Mouse (Mus musculus) gastrocnemius, adult 2 months (tissue): Measurements from ENCODE around the gene Dhcr7. TPM values are rescaled to one million over a fixed set of nuclear protein-coding genes. Genes with fewer than 3 reads are reported as not detected.

ENCODE experiments used
- DNase-seq: peaks from one replicate; pipeline ENCODE4 v3.0.0; 2022
- H3K27ac ChIP-seq: fragments of 200-600 bp; 2 replicates; pipeline ENCODE4 v1.8.1; 2022; ENCODE audit warnings: mild to moderate bottlenecking
- H3K4me3 ChIP-seq: fragments of 200-600 bp; 2 replicates; pipeline ENCODE4 v1.8.1; 2022; ENCODE audit warnings: mild to moderate bottlenecking, moderate library complexity
- CTCF ChIP-seq: fragments of 200-600 bp; IDR thresholded peaks from 2 replicates; pipeline ENCODE4 v1.8.1; 2022; ENCODE audit warnings: antibody characterized with exemption, mild to moderate bottlenecking, moderate library complexity
- intact Hi-C: fragments of 180-260 bp; cut with DNase I; formaldehyde crosslinking; loops from one replicate; pipeline ENCODE4 v1.15.1; 2025
- long read RNA-seq, 2 experiments: library from polyadenylated mRNA; stranded (forward); transcript quantifications; one replicate each; pipeline ENCODE4 v2.0.0; 2021
- total RNA-seq, 2 experiments: library from RNA; stranded (reverse); gene quantifications; 2 replicates each; pipeline ENCODE4 v1.2.3; 2021

Dhcr7 gene
- total RNA-seq = 1 to 10 TPM; 4.2 to 7.6 TPM
- long read RNA-seq, experiment 1, partial matches to known transcripts = 8 of 11 reads
- long read RNA-seq, experiment 1, other reads (novel, unspliced or antisense) = 3 of 11 reads
- long read RNA-seq, experiment 2, partial matches to known transcripts = 4 of 7 reads
- long read RNA-seq, experiment 2, other reads (novel, unspliced or antisense) = 1 of 7 reads

DNA sequence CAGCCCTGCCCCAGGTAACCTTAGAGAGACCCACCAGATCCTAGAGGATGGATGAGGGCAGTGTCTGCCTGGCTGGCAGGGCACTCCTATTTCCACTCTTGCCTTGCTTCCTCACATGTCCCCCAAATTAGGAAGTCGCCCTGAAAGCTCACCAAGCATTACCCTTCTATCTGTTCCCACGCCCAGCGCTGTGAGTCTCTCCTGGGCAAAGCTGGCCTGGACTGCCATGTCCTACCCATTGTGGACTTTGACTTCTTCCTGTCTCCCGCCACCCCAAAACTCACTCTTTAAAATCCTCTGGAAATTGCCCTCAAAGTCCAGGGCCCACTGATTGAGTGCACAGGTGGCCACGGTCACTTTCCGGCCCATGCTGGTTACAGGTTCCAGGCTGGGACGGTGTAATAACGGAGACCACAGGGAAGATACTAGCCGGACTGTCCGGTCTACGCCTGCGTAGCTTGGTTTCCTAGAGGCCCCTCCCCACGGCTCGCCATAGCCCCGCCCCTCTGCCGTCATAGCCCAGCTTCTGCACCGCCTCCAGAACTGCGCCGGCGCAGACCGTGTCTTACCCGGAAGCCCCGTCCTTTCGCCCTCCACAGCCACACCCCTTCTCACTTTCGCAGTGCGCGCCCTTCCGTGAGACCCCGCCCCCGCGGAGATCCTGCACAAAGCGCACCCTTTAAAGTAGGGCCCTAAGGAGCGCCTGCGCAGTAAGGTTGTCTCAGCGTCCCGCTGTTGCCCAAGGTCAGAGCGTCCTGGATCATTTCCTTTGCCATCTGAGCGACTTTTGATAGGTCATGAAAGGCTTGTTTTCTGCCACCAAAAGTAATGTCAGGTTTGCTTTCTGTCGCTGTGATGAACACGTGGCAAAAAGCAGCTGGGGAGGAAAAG lies at the start of gene Dhcr7, which contains the start of gene Nadsyn1:
Gene Dhcr7, plus strand, starts transcription at position 771 of the 891 bp plus-strand sequence.
Gene Nadsyn1, minus strand, starts transcription at position 475 of the 891 bp plus-strand sequence.
- TF ChIP-seq CTCF = no peak
- intact Hi-C loops = loop anchor here (10.0 kb wide), 1 partner anchor 228 kb away; no protein-coding TSS in a partner anchor
- DNase-seq = peak; percentile 100

DNA sequence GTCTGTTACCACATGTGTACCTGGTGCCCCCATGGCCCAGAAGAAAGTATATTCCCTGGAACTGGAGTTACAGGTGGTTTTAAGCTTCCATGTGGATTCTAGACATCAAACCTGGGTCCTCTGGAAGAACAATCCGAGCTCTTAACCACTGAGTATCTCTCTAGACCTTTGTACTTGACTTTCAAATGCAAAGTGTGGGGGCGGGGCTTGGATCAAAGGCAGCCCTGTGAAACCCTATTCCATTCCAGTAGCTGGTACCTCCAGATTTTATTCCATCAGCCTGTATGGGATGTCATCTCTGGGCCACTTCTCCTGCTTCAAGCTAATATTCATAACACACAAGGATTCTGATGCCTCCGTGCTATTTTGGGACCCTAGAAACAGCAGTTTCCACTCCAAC lies 46.8 kb upstream of the Dhcr7 start:
- intact Hi-C loops = no loop called here
- H3K4me3 ChIP-seq = no peak overlapping the region

More for the DNA sequence above, at the start of gene Dhcr7, which contains the start of gene Nadsyn1:
- Histone ChIP-seq H3K27ac (peak within 1 kb of the TSS; percentile 93), H3K4me3 (peak within 1 kb of the TSS; percentile 89)

DNA sequence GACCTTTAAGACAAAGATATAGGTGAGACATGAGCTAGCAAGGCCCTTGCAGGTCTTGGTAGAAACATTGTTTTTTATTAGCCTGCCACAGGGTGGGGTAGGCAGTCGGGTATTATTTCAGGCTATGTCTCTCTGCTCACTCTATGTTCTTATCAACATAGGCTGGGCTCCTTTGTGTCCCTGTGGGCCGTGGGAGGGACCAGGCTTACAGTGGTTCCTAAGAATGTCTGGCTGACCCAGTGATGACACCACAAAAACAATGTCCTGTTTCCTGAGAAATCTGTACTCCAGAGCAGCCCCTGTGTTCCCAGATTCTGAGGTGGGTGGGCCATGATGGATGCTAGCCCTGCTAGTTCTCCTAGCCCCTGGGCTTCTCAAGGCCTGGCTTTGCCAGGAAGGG lies 45.6 kb upstream of the Dhcr7 start:
- no peak for TF ChIP-seq CTCF
- intact Hi-C loops = no loop called here
- peak; percentile 38 for DNase-seq
- H3K27ac ChIP-seq = peak overlapping the region; percentile 72
- no peak overlapping the region for H3K4me3 ChIP-seq

More for the DNA sequence above, 46.8 kb upstream of the Dhcr7 start:
- DNase-seq = peak; percentile 5
- no peak for TF ChIP-seq CTCF
- no peak overlapping the region for H3K27ac ChIP-seq

DNA sequence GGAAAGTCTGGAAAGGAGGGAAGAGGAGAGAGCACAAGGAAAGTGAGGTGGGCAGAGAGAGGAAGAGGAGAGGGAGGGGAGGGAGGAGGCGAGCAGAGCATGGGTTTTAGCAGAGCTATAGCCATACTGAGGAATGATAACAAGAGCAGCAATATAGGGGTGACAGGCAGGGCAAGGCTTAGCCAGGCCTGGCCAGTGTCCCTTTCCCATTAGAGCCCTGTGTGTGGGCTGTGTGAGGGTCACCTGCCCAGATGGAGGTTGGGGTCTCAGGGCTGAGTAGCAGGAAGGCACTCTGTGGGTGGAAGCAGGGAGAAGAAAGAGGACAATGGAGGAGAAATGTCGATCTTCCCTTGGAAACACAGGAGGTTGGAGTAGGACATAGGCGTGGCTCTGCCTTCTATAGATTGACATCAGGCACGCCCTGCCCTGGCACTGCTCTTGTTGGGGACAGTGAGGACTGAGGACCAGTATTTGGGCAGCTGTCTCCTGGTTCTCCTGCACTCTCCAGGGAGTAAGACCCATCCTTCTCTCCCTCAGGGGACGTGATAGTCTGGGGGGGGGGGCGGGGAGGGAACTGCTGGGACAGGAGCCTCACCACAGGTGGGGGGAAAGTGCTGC lies 39.5 kb upstream of the Dhcr7 start:
- Histone ChIP-seq H3K4me3 (peak overlapping the region; percentile 62), H3K27ac (peak overlapping the region; percentile 85)
- intact Hi-C loops = no loop called here
- peak; percentile 23 for DNase-seq
- TF ChIP-seq CTCF = no peak

GRCm38 (mm10) chr7:143783996-143784829 lies 38.7 kb upstream of the Dhcr7 start, which contains the start of gene Mrgpre:
Gene Mrgpre, minus strand, starts transcription at chr7:143784500.
- intact Hi-C loops = no loop called here
- TF ChIP-seq CTCF = no peak
- H3K27ac ChIP-seq = peak within 1 kb of the TSS; percentile 85
- H3K4me3 ChIP-seq = peak within 1 kb of the TSS; percentile 62
- DNase-seq = peak; percentile 91

DNA sequence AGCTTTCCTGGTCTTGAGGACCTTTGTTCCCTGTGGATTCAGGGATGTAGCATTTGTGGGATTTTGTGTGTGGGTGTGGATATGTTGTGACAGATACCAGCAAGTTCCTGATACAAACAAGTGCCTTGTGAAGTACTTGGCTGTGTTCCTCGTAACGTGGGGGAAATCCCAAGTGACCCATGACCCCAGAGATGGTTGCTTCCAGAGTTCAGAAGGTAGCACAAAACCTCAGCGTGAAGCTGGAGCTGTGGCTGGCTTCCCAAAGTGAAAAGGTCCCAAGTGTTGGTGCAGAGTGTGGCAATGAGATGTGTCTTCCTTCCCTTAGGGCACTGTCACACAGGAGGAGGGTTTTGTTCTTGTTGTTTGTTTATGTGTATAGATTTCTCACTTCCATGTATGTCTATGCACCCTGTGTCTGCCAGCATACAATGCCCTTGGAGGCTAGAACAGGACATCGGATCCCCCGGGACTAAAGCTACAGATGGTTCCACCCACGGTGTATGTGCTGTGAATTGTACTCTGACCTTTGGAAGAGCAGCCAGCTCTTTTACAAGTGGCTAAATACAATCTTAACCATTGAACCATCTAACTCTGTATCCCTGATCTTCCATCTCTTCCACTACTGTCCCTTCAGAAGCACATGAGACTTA lies 30.5 kb upstream of the Dhcr7 start:
- intact Hi-C loops = no loop called here
- no peak overlapping the region for H3K4me3 ChIP-seq
- peak; percentile 4 for DNase-seq
- H3K27ac ChIP-seq = no peak overlapping the region
- TF ChIP-seq CTCF = no peak

GRCm38 (mm10) chr7:143793121-143793520 lies 29.8 kb upstream of the Dhcr7 start:
- peak; percentile 34 for DNase-seq
- Histone ChIP-seq H3K4me3 (no peak overlapping the region), H3K27ac (no peak overlapping the region)
- intact Hi-C loops = no loop called here
- peak; percentile 44 for TF ChIP-seq CTCF

- intact Hi-C loops = no loop called here
- DNase-seq = no peak
- TF ChIP-seq CTCF = no peak
- Histone ChIP-seq H3K27ac (no peak overlapping the region), H3K4me3 (no peak overlapping the region)
Measured at GRCm38 (mm10) chr7:143798783-143799182, 24.2 kb upstream of the Dhcr7 start.

- TF ChIP-seq CTCF = no peak
- Histone ChIP-seq H3K4me3 (no peak overlapping the region), H3K27ac (no peak overlapping the region)
- intact Hi-C loops = no loop called here
- peak; percentile 3 for DNase-seq
Measured at GRCm38 (mm10) chr7:143800770-143801169, 22.2 kb upstream of the Dhcr7 start.

- no peak for TF ChIP-seq CTCF
- Histone ChIP-seq H3K4me3 (no peak overlapping the region), H3K27ac (no peak overlapping the region)
- intact Hi-C loops = no loop called here
- no peak for DNase-seq
Measured at GRCm38 (mm10) chr7:143801195-143802065, 21.5 kb upstream of the Dhcr7 start.

DNA sequence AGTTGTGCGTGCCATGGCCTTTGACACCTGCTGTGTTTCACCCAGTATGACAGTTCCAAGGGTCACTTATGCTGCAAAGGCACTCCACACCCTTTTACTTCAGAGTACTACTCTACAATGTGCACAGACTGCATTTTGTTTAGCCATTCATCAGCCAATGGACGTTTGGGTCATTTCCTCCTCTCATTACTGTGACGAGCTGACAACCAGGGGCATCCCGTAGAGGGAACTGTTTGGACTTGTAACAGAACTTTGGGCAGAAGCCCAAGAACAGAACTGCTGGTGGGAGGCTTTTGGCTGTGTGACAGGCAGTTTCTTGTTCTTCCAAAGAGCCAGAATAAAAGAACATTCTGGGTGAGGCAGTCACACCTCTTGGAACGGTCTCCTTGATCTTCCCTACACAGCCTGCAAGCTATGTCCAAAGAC lies 17.7 kb upstream of the Dhcr7 start:
- intact Hi-C loops = no loop called here
- Histone ChIP-seq H3K27ac (no peak overlapping the region), H3K4me3 (no peak overlapping the region)
- DNase-seq = peak; percentile 8
- TF ChIP-seq CTCF = no peak
